ENCODE assay signal across 8 mouse cellular contexts in genomic region chr16:9993255-9994040, GRCm38 (mm10). TPM values are rescaled to one million over a fixed set of nuclear protein-coding genes. Genes with fewer than 3 reads are reported as not detected.
DNase-seq lines count a peak whose midpoint lies in the region; ATAC-seq and TF ChIP-seq lines count a peak whose summit lies in the region.

No protein-coding gene starts in this region.

- DNase-seq in gastrocnemius, adult 2 months, result peak; percentile 26
- DNase-seq in gastrocnemius, adult 18-20 months (ENCODE audit: low spot score), result no peak
- DNase-seq in cerebellum, postnatal 14 days, result peak; percentile 92 to 94
- peak; percentile 63 to 64 for DNase-seq in frontal cortex, postnatal 25 days (ENCODE audit: low spot score in 2 of 2)
- no peak for DNase-seq in thymus, adult 2 months

- no peaks in the 10 kb centered on the region for H3K36me3 ChIP-seq in kidney, embryonic 15.5 days
- no peaks in the 10 kb centered on the region for H3K36me3 ChIP-seq in limb, embryonic 15.5 days
- no peaks in the 10 kb centered on the region for H3K36me3 ChIP-seq in myocyte (ENCODE audit: control insufficient read depth, insufficient read depth)
- H3K36me3 ChIP-seq in thymus, adult 2 months (ENCODE audit: control insufficient read depth, insufficient read depth, low read length), result no peaks in the 10 kb centered on the region

- peaks cover 37% of the 10 kb centered on the region for H3K4me1 ChIP-seq in kidney, embryonic 15.5 days
- H3K4me1 ChIP-seq in limb, embryonic 15.5 days, result peaks cover 37% of the 10 kb centered on the region
- H3K4me1 ChIP-seq in thymus, adult 2 months (replicated peaks; ENCODE audit: control insufficient read depth, insufficient read depth, low read length), result no peaks in the 10 kb centered on the region

- H3ac ChIP-seq in myocyte (ENCODE audit: control insufficient read depth, insufficient read length), result no peak overlapping the region

- H3K27me3 ChIP-seq in kidney, embryonic 15.5 days, result peaks cover 78% of the 10 kb centered on the region
- H3K27me3 ChIP-seq in limb, embryonic 15.5 days, result peaks cover 75% of the 10 kb centered on the region
- H3K27me3 ChIP-seq in myocyte (ENCODE audit: control insufficient read depth, insufficient read depth, insufficient read length), result peaks cover 21% of the 10 kb centered on the region
- H3K27me3 ChIP-seq in thymus, adult 2 months (ENCODE audit: control insufficient read depth, insufficient read depth, low read length), result no peaks in the 10 kb centered on the region; the same call in 1 of the 2 replicates

- H3K9ac ChIP-seq in kidney, embryonic 15.5 days, result peak overlapping the region; percentile 17; the same call in 1 of the 2 replicates
- H3K9ac ChIP-seq in limb, embryonic 15.5 days, result no peak overlapping the region

- TF ChIP-seq POLR2A in myocyte (IDR thresholded peaks at IDR 0.05; ENCODE audit: insufficient read length, low read depth), result no peak
- no peak for TF ChIP-seq POLR2A in thymus, adult 2 months (IDR thresholded peaks at IDR 0.05; ENCODE audit: control insufficient read depth, extremely low read depth, insufficient read depth, low read length, poor library complexity)

- peak overlapping the region; percentile 83 for H3K4me2 ChIP-seq in kidney, embryonic 15.5 days
- peak overlapping the region; percentile 53 for H3K4me2 ChIP-seq in limb, embryonic 15.5 days
- peak overlapping the region; percentile 45 for H3K4me2 ChIP-seq in myocyte (ENCODE audit: low read depth)

- no peaks in the 10 kb centered on the region for H3K79me2 ChIP-seq in myocyte (ENCODE audit: control insufficient read depth, insufficient read depth)

- H3K4me3 ChIP-seq in gastrocnemius, adult 2 months, result peak overlapping the region; percentile 38
- H3K4me3 ChIP-seq in kidney, embryonic 15.5 days (replicated peaks), result peak overlapping the region; percentile 43
- H3K4me3 ChIP-seq in limb, embryonic 15.5 days, result peak overlapping the region; percentile 40
- H3K4me3 ChIP-seq in myocyte, result no peak overlapping the region
- no peak overlapping the region for H3K4me3 ChIP-seq in thymus, adult 2 months (ENCODE audit: control insufficient read depth, insufficient read depth, low read length)

- no peak overlapping the region for H3K27ac ChIP-seq in gastrocnemius, adult 2 months
- H3K27ac ChIP-seq in kidney, embryonic 15.5 days, result no peak overlapping the region
- no peak overlapping the region for H3K27ac ChIP-seq in limb, embryonic 15.5 days
- no peak overlapping the region for H3K27ac ChIP-seq in thymus, adult 2 months (ENCODE audit: control insufficient read depth, insufficient read depth, low read length)

- peak; percentile 49 for ATAC-seq in kidney, embryonic 15.5 days (replicated peaks; ENCODE audit: low FRiP score)
- peak; percentile 35; the same call in 1 of the 2 replicates for ATAC-seq in limb, embryonic 15.5 days (ENCODE audit: insufficient number of reproducible peaks, low FRiP score, low TSS enrichment, low read depth)

- intact Hi-C loops in gastrocnemius, adult 2 months (cut with DNase I), result loop anchor here (2.0 to 10.0 kb wide), 2 partner anchors 989 to 1111 kb away; no protein-coding TSS in a partner anchor

- WGBS in kidney, embryonic 15.5 days, result under 1% methylated on average over 39 of the region's 39 CpGs
- WGBS in limb, embryonic 15.5 days, result 2% methylated on average over 39 of the region's 39 CpGs
- WGBS in thymus, adult 2 months, result 7% methylated on average over 39 of the region's 39 CpGs

- TF ChIP-seq CTCF in gastrocnemius, adult 2 months (IDR thresholded peaks at IDR 0.05), result peak; percentile 62
- no peak for TF ChIP-seq CTCF in thymus, adult 2 months (IDR thresholded peaks at IDR 0.05; ENCODE audit: borderline replicate concordance, control insufficient read depth, extremely low read depth, insufficient read depth, low read length, poor library complexity)

- H3K9me3 ChIP-seq in kidney, embryonic 15.5 days (replicated peaks), result no peaks in the 10 kb centered on the region
- no peaks in the 10 kb centered on the region for H3K9me3 ChIP-seq in limb, embryonic 15.5 days

TF ChIP-seq in myocyte, 11 proteins besides CTCF, POLR2A, EP300 and RAD21:
- TF ChIP-seq MYOG (IDR thresholded peaks at IDR 0.05; ENCODE audit: control insufficient read depth in 1 of 3, insufficient read depth in 1 of 3, insufficient read length in 2 of 3, low read depth in 2 of 3) (no peak), POLR2AphosphoS2 (IDR thresholded peaks at IDR 0.05; ENCODE audit: insufficient read length, low read depth) (no peak), MAX (IDR thresholded peaks at IDR 0.05; ENCODE audit: low read depth) (no peak), E2F4 (IDR thresholded peaks at IDR 0.05; ENCODE audit: insufficient read depth) (no peak), CEBPB (IDR thresholded peaks at IDR 0.05; ENCODE audit: insufficient read depth, poor library complexity, severe bottlenecking) (no peak), USF1 (IDR thresholded peaks at IDR 0.05; ENCODE audit: low read depth) (no peak), TCF12 (IDR thresholded peaks at IDR 0.05; ENCODE audit: insufficient read depth, poor library complexity, severe bottlenecking) (no peak), TCF3 (IDR thresholded peaks at IDR 0.05; ENCODE audit: insufficient read length, low read depth) (no peak), MYOD1 (IDR thresholded peaks at IDR 0.05; ENCODE audit: control insufficient read depth in 1 of 3, insufficient read length in 2 of 3, low read depth in 2 of 3) (no peak), SRF (IDR thresholded peaks at IDR 0.05; ENCODE audit: control insufficient read depth, insufficient read length, low read depth) (no peak)

RNA-seq across cellular contexts. Expression of gene Grin2a, which starts 1.9 kb away (rescaled TPM):
- total RNA-seq in gastrocnemius, adult 2 months (2021), result under 1 TPM in 1 of 2 experiments, not detected in 1; 0.14 TPM
- under 1 TPM; 0.02 to 0.05 TPM for total RNA-seq in gastrocnemius, adult 18-20 months (2021)
- 0.24 and 0.44 TPM in 2 replicates for polyA plus RNA-seq in kidney, embryonic 15.5 days (2015; fragmentation: Nextera tagmentation; extraction: Ambion mirVana)
- 1.7 and 2.7 TPM in 2 replicates for polyA plus RNA-seq in limb, embryonic 15.5 days (2015; fragmentation: Nextera tagmentation; extraction: Ambion mirVana)
- polyA plus RNA-seq in myocyte (2012; fragmentation: generic; extraction: Trizol), result 0.01 TPM
- polyA plus RNA-seq in thymus, adult 2 months (2012; rRNA removed), result 0.05 TPM in 1 of 2 replicates, not detected in the other

Comparison
In these comparisons a context has a peak if more than half of its experiments do, and no peak if none do; other contexts are left out.
1. DNase-seq: peak in gastrocnemius, adult 2 months (single experiment), cerebellum, postnatal 14 days (2 of 2) and frontal cortex, postnatal 25 days (2 of 2); none in gastrocnemius, adult 18-20 months (single experiment) and thymus, adult 2 months (single experiment).
2. H3K4me3 ChIP-seq: peak in gastrocnemius, adult 2 months (single experiment), kidney, embryonic 15.5 days (single experiment) and limb, embryonic 15.5 days (single experiment); none in myocyte (single experiment) and thymus, adult 2 months (single experiment).
3. Peak in every context shown above with its lines, with median percentiles within 50 percentile points of each other: H3K4me2 ChIP-seq.